Mouse (Mus musculus) heart, postnatal 0 days (tissue): Measurements from ENCODE around the gene Snrnp200. TPM values are rescaled to one million over a fixed set of nuclear protein-coding genes. Genes with fewer than 3 reads are reported as not detected.
"Not testable (repeated sequence)": the region's sequence is repeated elsewhere in the genome, so short reads cannot be mapped to it uniquely, and the experiment has no call there.

Source experiments
- ATAC-seq: fragments of 200-750 bp; cut with Nextera tagmentation; 2 replicates; pipeline ENCODE4 v1.8.0; 2017; ENCODE audit warnings: low read depth, moderate number of reproducible peaks, moderate library complexity; ENCODE audit not compliant: insufficient read depth
- DNase-seq: peaks from one replicate; pipeline ENCODE4 v3.0.0-alpha.2; 2016; ENCODE audit warnings: low spot score
- H3K27ac ChIP-seq: fragments of 300-500 bp; sonication (generic); 2 replicates; pipeline ENCODE4 v1.5.1; 2014; ENCODE audit warnings: low read depth, mild to moderate bottlenecking
- H3K27me3 ChIP-seq: fragments of 300-500 bp; sonication (generic); 2 replicates; pipeline ENCODE4 v1.6.1; 2014; ENCODE audit warnings: low read length, mixed read lengths; ENCODE audit not compliant: control insufficient read depth, insufficient read depth
- H3K36me3 ChIP-seq: fragments of 300-500 bp; sonication (generic); replicated peaks from 2 replicates; pipeline ENCODE4 v1.6.1; 2014; ENCODE audit warnings: low read length, mixed read lengths; ENCODE audit not compliant: control insufficient read depth, insufficient read depth
- H3K4me1 ChIP-seq: fragments of 300-500 bp; sonication (generic); 2 replicates; pipeline ENCODE4 v1.6.1; 2014; ENCODE audit warnings: antibody characterized with exemption; ENCODE audit not compliant: control insufficient read depth, insufficient read depth
- H3K4me2 ChIP-seq: fragments of 300-500 bp; sonication (generic); 2 replicates; pipeline ENCODE4 v1.6.1; 2014; ENCODE audit warnings: low read depth, mild to moderate bottlenecking, low read length, moderate library complexity
- H3K4me3 ChIP-seq: fragments of 300-500 bp; sonication (generic); 2 replicates; pipeline ENCODE4 v1.5.1; 2014; ENCODE audit warnings: low read depth, low read length
- H3K9ac ChIP-seq: fragments of 300-500 bp; sonication (generic); replicated peaks from 2 replicates; pipeline ENCODE4 v1.6.1; 2014; ENCODE audit warnings: low read depth, low read length, mixed read lengths
- H3K9me3 ChIP-seq: fragments of 300-500 bp; sonication (generic); replicated peaks from 2 replicates; pipeline ENCODE4 v1.6.1; 2016; ENCODE audit warnings: low read length; ENCODE audit not compliant: control insufficient read depth
- CTCF ChIP-seq: IDR thresholded peaks from 2 replicates; pipeline ENCODE4 v1.5.1; 2016; ENCODE audit warnings: antibody characterized with exemption, control low read depth, low read depth
- EP300 ChIP-seq: IDR thresholded peaks from 2 replicates; pipeline ENCODE4 v1.6.1; 2016; ENCODE audit warnings: antibody characterized with exemption, low read depth
- WGBS: fragments of 180-500 bp; shearing (Covaris S2); extraction: QIAGEN DNeasy Blood & Tissue Kit; methylation state at CpG from one replicate; pipeline ENCODE4 v1.1.7; 2014; 5-methylcytosine and 5-hydroxymethylcytosine counted together
- polyA plus RNA-seq: library from polyadenylated mRNA; unstranded; fragments of >200 nt; fragmentation: Nextera tagmentation; extraction: Ambion mirVana; gene quantifications from 2 replicates; pipeline ENCODE4 v1.2.1, GENCODE M21; 2015
- total RNA-seq: library from RNA; depleted of rRNA; stranded (reverse); fragments of >200 nt; gene quantifications from 2 replicates; pipeline ENCODE4 v1.2.3, GENCODE M21; 2014; ENCODE audit warnings: low replicate concordance

The Snrnp200 gene
- total and polyA plus RNA-seq, 2 experiments from 2014 or later: 36.7 to 60.0 TPM

- Histone ChIP-seq H3K4me3 (no peak overlapping the region), H3K36me3 (peaks cover 3% of the 10 kb centered on the region; the same call in 1 of the 2 replicates), H3K9me3 (no peaks in the 10 kb centered on the region), H3K27ac (no peak overlapping the region), H3K4me2 (no peak overlapping the region), H3K4me1 (peaks cover 6% of the 10 kb centered on the region; the same call in 1 of the 2 replicates), H3K9ac (no peak overlapping the region), H3K27me3 (no peaks in the 10 kb centered on the region)
- peak; percentile 56 for DNase-seq
- ATAC-seq: no peak
- TF ChIP-seq CTCF: peak; percentile 74
- no peak for TF ChIP-seq EP300
- 17% methylated on average over 3 of the region's 3 CpGs for WGBS
Observed at GRCm38 (mm10) chr2:127204932-127205331, 3.3 kb upstream of the Snrnp200 start.

GRCm38 (mm10) chr2:127205936-127206335, 2.2 kb upstream of the Snrnp200 start:
- not testable (repeated sequence) for ATAC-seq, H3K4me3 ChIP-seq, H3K27ac ChIP-seq, H3K9ac ChIP-seq, H3K9me3 ChIP-seq, H3K4me1 ChIP-seq, DNase-seq, H3K4me2 ChIP-seq, H3K27me3 ChIP-seq
- peaks cover 11% of the 10 kb centered on the region for H3K36me3 ChIP-seq
- WGBS: 76% methylated on average over 4 of the region's 4 CpGs

GRCm38 (mm10) chr2:127206916-127207315, 1.3 kb upstream of the Snrnp200 start:
- Histone ChIP-seq H3K36me3 (peaks cover 21% of the 10 kb centered on the region), H3K9me3 (no peaks in the 10 kb centered on the region), H3K27ac (no peak overlapping the region), H3K4me1 (peaks cover 6% of the 10 kb centered on the region; the same call in 1 of the 2 replicates), H3K4me3 (no peak overlapping the region), H3K4me2 (no peak overlapping the region), H3K27me3 (no peaks in the 10 kb centered on the region), H3K9ac (no peak overlapping the region)
- no peak for TF ChIP-seq EP300
- TF ChIP-seq CTCF: no peak
- ATAC-seq: no peak
- DNase-seq: no peak
- WGBS: 84% methylated on average over 2 of the region's 2 CpGs

- peak; percentile 8 for DNase-seq
- ATAC-seq: peak; percentile 48
- WGBS: under 1% methylated on average over 17 of the region's 17 CpGs
- Histone ChIP-seq H3K4me2 (peak overlapping the region; percentile 77), H3K36me3 (peaks cover 35% of the 10 kb centered on the region), H3K9me3 (no peaks in the 10 kb centered on the region), H3K27me3 (no peaks in the 10 kb centered on the region), H3K4me3 (peak overlapping the region; percentile 88), H3K27ac (peak overlapping the region; percentile 71), H3K4me1 (peaks cover 6% of the 10 kb centered on the region; the same call in 1 of the 2 replicates), H3K9ac (peak overlapping the region; percentile 84)
- TF ChIP-seq CTCF (no peak), EP300 (no peak)
Observed at GRCm38 (mm10) chr2:127208452-127208769, 225 bp downstream of the Snrnp200 start.

GRCm38 (mm10) chr2:127210701-127211100, 2.5 kb downstream of the Snrnp200 start:
- 92% methylated on average over 11 of the region's 11 CpGs for WGBS
- ATAC-seq: no peak
- H3K9ac ChIP-seq: no peak overlapping the region
- H3K36me3 ChIP-seq: peaks cover 56% of the 10 kb centered on the region
- H3K27me3 ChIP-seq: no peaks in the 10 kb centered on the region
- H3K4me1 ChIP-seq: peaks cover 6% of the 10 kb centered on the region; the same call in 1 of the 2 replicates
- no peak overlapping the region for H3K27ac ChIP-seq
- H3K9me3 ChIP-seq: no peaks in the 10 kb centered on the region
- TF ChIP-seq CTCF (no peak), EP300 (no peak)
- H3K4me2 ChIP-seq: no peak overlapping the region
- DNase-seq: no peak
- no peak overlapping the region for H3K4me3 ChIP-seq

GRCm38 (mm10) chr2:127217746-127218145, 9.6 kb downstream of the Snrnp200 start:
- Histone ChIP-seq H3K4me2 (no peak overlapping the region), H3K27me3 (no peaks in the 10 kb centered on the region), H3K9ac (no peak overlapping the region), H3K4me3 (no peak overlapping the region), H3K36me3 (peaks cover 96% of the 10 kb centered on the region), H3K9me3 (no peaks in the 10 kb centered on the region), H3K27ac (no peak overlapping the region), H3K4me1 (no peaks in the 10 kb centered on the region)
- ATAC-seq (no peak), DNase-seq (no peak)
- 95% methylated on average over 5 of the region's 5 CpGs for WGBS
- TF ChIP-seq CTCF (no peak), EP300 (no peak)
